Mouse (Mus musculus): Measurements from ENCODE around the gene Selenom.

DNA sequence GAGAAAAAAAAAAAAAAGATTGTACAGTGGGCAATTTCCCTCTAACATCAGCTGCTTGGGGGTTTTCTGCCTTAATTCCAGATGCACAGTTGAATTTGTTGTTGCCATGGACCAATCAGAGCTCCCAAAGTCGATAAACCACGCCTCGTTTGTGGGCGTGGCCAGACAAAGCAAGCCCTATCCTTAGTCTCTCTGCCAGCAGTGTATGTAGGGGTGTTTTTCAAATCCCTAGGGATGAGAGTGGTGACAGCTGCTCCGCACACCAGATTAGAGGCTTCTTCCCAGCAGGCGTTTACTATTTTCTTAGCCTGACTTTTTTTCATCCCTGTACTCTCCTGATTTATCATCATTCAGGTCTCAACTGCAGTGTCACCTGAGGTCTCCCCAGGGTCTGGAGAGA, 33.5 kb downstream of the Selenom start:
- no peak for TF ChIP-seq CTCF (IDR thresholded peaks at IDR 0.05; ENCODE audit: low read depth, low read length)
- TF ChIP-seq POLR2A (IDR thresholded peaks at IDR 0.05; ENCODE audit: borderline replicate concordance, low read depth, low read length) = no peak
